ENCODE assay signal across 10 mouse cellular contexts in the genomic region with DNA sequence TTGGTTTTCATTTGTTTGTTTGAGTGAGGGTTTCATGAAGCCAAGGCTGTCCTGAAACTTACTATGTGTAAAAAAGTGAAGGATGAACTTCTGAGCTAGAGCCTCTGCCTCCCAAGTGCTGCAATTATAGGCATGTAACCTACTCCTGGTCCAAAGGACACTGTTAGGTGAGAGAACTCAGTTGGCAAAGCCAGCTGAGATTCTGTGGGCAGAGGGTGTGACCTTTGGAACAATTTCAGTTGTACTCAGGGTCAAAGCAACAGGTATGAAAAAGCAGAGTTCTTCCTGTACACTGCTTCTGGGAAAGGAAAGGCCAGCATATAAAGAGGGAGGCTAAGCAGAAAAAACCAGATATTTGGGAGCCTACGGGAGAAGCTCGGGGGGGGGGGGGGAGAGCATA.
"Had no signal": no experiment of that assay in that cellular context is flagged by ENCODE, and none has a peak within 500 bp of the region (broad histone marks: within the 10 kb centered on the region; RNA-seq: fewer than 3 reads in every experiment).

No protein-coding gene starts in this region.

- H3K9ac ChIP-seq: liver, embryonic 14.5 days; midbrain, embryonic 13.5 days had no signal

- DNase-seq: layer of hippocampus, adult 9-11 months; layer of hippocampus, postnatal 36 days; lung, adult 2 months; lung, postnatal 36 days; right cerebral cortex, postnatal 14 days; thymus, postnatal 36 days had no signal

- H3K36me3 ChIP-seq: midbrain, embryonic 13.5 days had no signal

- H3K4me2 ChIP-seq: midbrain, embryonic 13.5 days had no signal

- ATAC-seq: hindbrain, postnatal 0 days; lung, postnatal 0 days; midbrain, embryonic 13.5 days had no signal

- H3K4me3 ChIP-seq: midbrain, embryonic 13.5 days had no signal

- H3K27me3 ChIP-seq: midbrain, embryonic 13.5 days had no signal

- H3K27ac ChIP-seq: hindbrain, postnatal 0 days; liver, embryonic 14.5 days; midbrain, embryonic 13.5 days had no signal

- H3K9me3 ChIP-seq: midbrain, embryonic 13.5 days had no signal
